Mouse (Mus musculus) hindbrain, embryonic 15.5 days (tissue): ENCODE data around the gene Maob. TPM values are rescaled to one million over a fixed set of nuclear protein-coding genes. Genes with fewer than 3 reads are reported as not detected.

Experiments used
- ATAC-seq: fragments of 200-750 bp; cut with Nextera tagmentation; 2 replicates; pipeline ENCODE4 v1.8.0; 2017; ENCODE audit warnings: low read depth, moderate number of reproducible peaks, moderate TSS enrichment; ENCODE audit not compliant: low FRiP score
- H3K27ac ChIP-seq: fragments of 300-500 bp; sonication (generic); replicated peaks from 2 replicates; pipeline ENCODE4 v1.5.1; 2015; ENCODE audit warnings: mild to moderate bottlenecking, inconsistent platforms
- H3K27me3 ChIP-seq: fragments of 300-500 bp; sonication (generic); 2 replicates; pipeline ENCODE4 v1.6.1; 2015; ENCODE audit warnings: control low read depth, inconsistent platforms
- H3K36me3 ChIP-seq: fragments of 300-500 bp; sonication (generic); 2 replicates; pipeline ENCODE4 v1.6.1; 2015; ENCODE audit warnings: control low read depth, inconsistent platforms
- H3K4me1 ChIP-seq: fragments of 300-500 bp; sonication (generic); replicated peaks from 2 replicates; pipeline ENCODE4 v1.6.1; 2015; ENCODE audit warnings: control low read depth, inconsistent platforms
- H3K4me2 ChIP-seq: fragments of 300-500 bp; sonication (generic); 2 replicates; pipeline ENCODE4 v1.6.1; 2015; ENCODE audit warnings: moderate library complexity, mild to moderate bottlenecking, inconsistent platforms
- H3K4me3 ChIP-seq: fragments of 300-500 bp; sonication (generic); 2 replicates; pipeline ENCODE4 v1.5.1; 2015; ENCODE audit warnings: mild to moderate bottlenecking, inconsistent platforms
- H3K9ac ChIP-seq: fragments of 300-500 bp; sonication (generic); 2 replicates; pipeline ENCODE4 v1.6.1; 2015; ENCODE audit warnings: inconsistent platforms
- H3K9me3 ChIP-seq: fragments of 300-500 bp; sonication (generic); 2 replicates; pipeline ENCODE4 v1.6.1; 2016; ENCODE audit warnings: control low read depth, inconsistent platforms
- WGBS: fragments of 180-500 bp; shearing (Covaris S2); methylation state at CpG from one replicate; pipeline ENCODE4 v1.1.7; 2015; 5-methylcytosine and 5-hydroxymethylcytosine counted together
- polyA plus RNA-seq: library from polyadenylated mRNA; unstranded; fragments of >200 nt; fragmentation: Nextera tagmentation; extraction: Ambion mirVana; gene quantifications from 2 replicates; pipeline ENCODE4 v1.2.1, GENCODE M21; 2015

Maob gene
- 4.5 and 5.3 TPM in 2 replicates for polyA plus RNA-seq

- Histone ChIP-seq H3K9ac (0 out of 2 replicates have a peak within 1 kb of the TSS, but pooled peaks have one; percentile 13), H3K4me1 (no peaks in the 10 kb centered on the region)
- ATAC-seq, result peak; percentile 63; the same call in 1 of the 2 replicates
These were observed at the start of gene Maob for GRCm38 (mm10) chrX:16817261-16817769. Gene Maob, minus strand, starts transcription at chrX:16817366.

GRCm38 (mm10) chrX:16860244-16860643 lies 43.1 kb upstream of the Maob start:
- no peak overlapping the region for H3K4me3 ChIP-seq
- H3K4me1 ChIP-seq, result no peaks in the 10 kb centered on the region
- ATAC-seq, result no peak
- H3K27ac ChIP-seq, result no peak overlapping the region
- no peaks in the 10 kb centered on the region for H3K27me3 ChIP-seq
- H3K36me3 ChIP-seq, result no peaks in the 10 kb centered on the region
- no peak overlapping the region for H3K9ac ChIP-seq
- H3K4me2 ChIP-seq, result no peak overlapping the region
- H3K9me3 ChIP-seq, result no peaks in the 10 kb centered on the region

More at GRCm38 (mm10) chrX:16817261-16817769, at the start of gene Maob:
- no peak within 1 kb of the TSS for H3K27ac ChIP-seq
- WGBS, result 13% methylated on average over 15 of the region's 18 CpGs
- H3K4me2 ChIP-seq, result peak within 1 kb of the TSS; percentile 55
- no peaks in the 10 kb centered on the region for H3K36me3 ChIP-seq
- H3K9me3 ChIP-seq, result no peaks in the 10 kb centered on the region
- peak within 1 kb of the TSS; percentile 31 for H3K4me3 ChIP-seq
- H3K27me3 ChIP-seq, result no peaks in the 10 kb centered on the region

- ATAC-seq, result no peak
- H3K4me2 ChIP-seq, result no peak overlapping the region
- no peaks in the 10 kb centered on the region for H3K9me3 ChIP-seq
- no peaks in the 10 kb centered on the region for H3K36me3 ChIP-seq
- H3K4me1 ChIP-seq, result no peaks in the 10 kb centered on the region
- H3K4me3 ChIP-seq, result no peak overlapping the region
- WGBS, result 93% methylated on average over 2 of the region's 2 CpGs
- no peak overlapping the region for H3K27ac ChIP-seq
- no peak overlapping the region for H3K9ac ChIP-seq
- no peaks in the 10 kb centered on the region for H3K27me3 ChIP-seq
These were observed 28.9 kb upstream of the Maob start for GRCm38 (mm10) chrX:16846034-16846433.

- H3K4me1 ChIP-seq, result no peaks in the 10 kb centered on the region
- no peak overlapping the region for H3K27ac ChIP-seq
- H3K9ac ChIP-seq, result no peak overlapping the region
- WGBS, result 84% methylated on average over 2 of the region's 2 CpGs
- no peak overlapping the region for H3K4me2 ChIP-seq
- no peaks in the 10 kb centered on the region for H3K27me3 ChIP-seq
- H3K36me3 ChIP-seq, result no peaks in the 10 kb centered on the region
- H3K4me3 ChIP-seq, result no peak overlapping the region
- H3K9me3 ChIP-seq, result no peaks in the 10 kb centered on the region
- ATAC-seq, result no peak
These were observed 24.3 kb upstream of the Maob start for GRCm38 (mm10) chrX:16841443-16841842.

- Histone ChIP-seq H3K4me2 (no peak overlapping the region), H3K4me1 (no peaks in the 10 kb centered on the region), H3K9ac (no peak overlapping the region), H3K9me3 (no peaks in the 10 kb centered on the region), H3K36me3 (no peaks in the 10 kb centered on the region), H3K4me3 (no peak overlapping the region), H3K27me3 (no peaks in the 10 kb centered on the region), H3K27ac (no peak overlapping the region)
- no peak for ATAC-seq
- WGBS, result 89% methylated on average over 1 of the region's 1 CpGs
These were observed 20.1 kb upstream of the Maob start for GRCm38 (mm10) chrX:16837293-16837692.

- Histone ChIP-seq H3K27me3 (no peaks in the 10 kb centered on the region), H3K4me3 (no peak overlapping the region), H3K4me1 (no peaks in the 10 kb centered on the region), H3K9me3 (no peaks in the 10 kb centered on the region), H3K4me2 (no peak overlapping the region), H3K27ac (no peak overlapping the region), H3K9ac (no peak overlapping the region), H3K36me3 (no peaks in the 10 kb centered on the region)
- ATAC-seq, result no peak
These were observed 19.4 kb upstream of the Maob start for GRCm38 (mm10) chrX:16836488-16837082.

GRCm38 (mm10) chrX:16826028-16826427 lies 8.9 kb upstream of the Maob start:
- WGBS, result 91% methylated on average over 1 of the region's 1 CpGs
- no peak overlapping the region for H3K4me3 ChIP-seq
- ATAC-seq, result no peak

GRCm38 (mm10) chrX:16815965-16816364 lies 1.2 kb downstream of the Maob start:
- Histone ChIP-seq H3K4me2 (no peak overlapping the region), H3K27me3 (no peaks in the 10 kb centered on the region), H3K4me1 (no peaks in the 10 kb centered on the region), H3K27ac (no peak overlapping the region), H3K9ac (no peak overlapping the region), H3K36me3 (no peaks in the 10 kb centered on the region), H3K4me3 (no peak overlapping the region), H3K9me3 (no peaks in the 10 kb centered on the region)
- 94% methylated on average over 3 of the region's 3 CpGs for WGBS
- ATAC-seq, result no peak

More at GRCm38 (mm10) chrX:16826028-16826427, 8.9 kb upstream of the Maob start:
- Histone ChIP-seq H3K4me2 (no peak overlapping the region), H3K36me3 (no peaks in the 10 kb centered on the region), H3K27ac (no peak overlapping the region), H3K27me3 (no peaks in the 10 kb centered on the region), H3K9me3 (no peaks in the 10 kb centered on the region), H3K9ac (no peak overlapping the region), H3K4me1 (no peaks in the 10 kb centered on the region)

- Histone ChIP-seq H3K4me1 (no peaks in the 10 kb centered on the region), H3K9me3 (no peaks in the 10 kb centered on the region), H3K27ac (no peak overlapping the region), H3K4me3 (no peak overlapping the region), H3K27me3 (no peaks in the 10 kb centered on the region), H3K4me2 (no peak overlapping the region), H3K9ac (no peak overlapping the region), H3K36me3 (no peaks in the 10 kb centered on the region)
- no peak for ATAC-seq
- WGBS, result 75% methylated on average over 3 of the region's 3 CpGs
These were observed 5.1 kb downstream of the Maob start for GRCm38 (mm10) chrX:16812080-16812479.

- Histone ChIP-seq H3K9me3 (no peaks in the 10 kb centered on the region), H3K27me3 (no peaks in the 10 kb centered on the region), H3K4me3 (no peak overlapping the region), H3K36me3 (no peaks in the 10 kb centered on the region), H3K4me1 (no peaks in the 10 kb centered on the region), H3K27ac (no peak overlapping the region), H3K4me2 (no peak overlapping the region), H3K9ac (no peak overlapping the region)
- 64% methylated on average over 1 of the region's 1 CpGs for WGBS
- ATAC-seq, result no peak
These were observed 49.7 kb downstream of the Maob start for GRCm38 (mm10) chrX:16767453-16767852.

GRCm38 (mm10) chrX:16766156-16766555 lies 51.0 kb downstream of the Maob start:
- H3K9me3 ChIP-seq, result no peaks in the 10 kb centered on the region
- no peak overlapping the region for H3K9ac ChIP-seq
- no peaks in the 10 kb centered on the region for H3K27me3 ChIP-seq
- H3K27ac ChIP-seq, result no peak overlapping the region
- no peak overlapping the region for H3K4me2 ChIP-seq
- WGBS, result 69% methylated on average over 4 of the region's 4 CpGs
- no peaks in the 10 kb centered on the region for H3K4me1 ChIP-seq
- ATAC-seq, result no peak
- no peak overlapping the region for H3K4me3 ChIP-seq
- H3K36me3 ChIP-seq, result no peaks in the 10 kb centered on the region

- Histone ChIP-seq H3K36me3 (no peaks in the 10 kb centered on the region), H3K27ac (no peak overlapping the region), H3K9me3 (no peaks in the 10 kb centered on the region), H3K4me3 (no peak overlapping the region), H3K27me3 (no peaks in the 10 kb centered on the region), H3K4me1 (no peaks in the 10 kb centered on the region), H3K4me2 (no peak overlapping the region), H3K9ac (no peak overlapping the region)
- no peak for ATAC-seq
- WGBS, result 56% methylated on average over 3 of the region's 3 CpGs
These were observed 55.7 kb downstream of the Maob start for GRCm38 (mm10) chrX:16761430-16761829.

GRCm38 (mm10) chrX:16754761-16755160 lies 62.4 kb downstream of the Maob start:
- Histone ChIP-seq H3K4me2 (no peak overlapping the region), H3K9ac (no peak overlapping the region), H3K27me3 (no peaks in the 10 kb centered on the region), H3K36me3 (no peaks in the 10 kb centered on the region), H3K4me1 (no peaks in the 10 kb centered on the region), H3K9me3 (no peaks in the 10 kb centered on the region), H3K4me3 (no peak overlapping the region), H3K27ac (no peak overlapping the region)
- ATAC-seq, result no peak
